Mouse (Mus musculus): Measurements from ENCODE around the gene Bcas3.

DNA sequence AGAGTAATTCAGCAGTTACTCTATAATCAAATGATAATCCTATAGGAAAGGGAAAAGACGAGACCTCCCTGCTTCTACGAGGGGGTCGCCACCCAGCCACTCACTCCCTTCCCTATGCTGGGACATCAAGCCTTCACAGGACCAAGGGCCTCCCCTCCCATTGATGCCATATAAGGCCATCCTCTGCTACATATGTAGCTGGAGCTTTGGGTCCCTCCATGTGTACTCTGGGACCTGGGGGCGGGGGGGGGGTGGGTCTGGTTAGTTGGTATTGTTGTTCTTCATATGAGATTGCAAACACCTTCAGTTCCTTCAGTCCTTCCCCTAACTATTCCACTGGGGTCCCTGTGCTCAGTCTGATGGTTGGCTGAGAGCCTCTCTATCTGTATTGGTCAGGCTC lies 369.0 kb downstream of the Bcas3 start:
- TF ChIP-seq CTCF (IDR thresholded peaks at IDR 0.05; ENCODE audit: low read depth) = no peak
- no peak for TF ChIP-seq EP300 (IDR thresholded peaks at IDR 0.05; ENCODE audit: low read depth)
